Mouse (Mus musculus): ENCODE results near the gene Tmem97.

DNA sequence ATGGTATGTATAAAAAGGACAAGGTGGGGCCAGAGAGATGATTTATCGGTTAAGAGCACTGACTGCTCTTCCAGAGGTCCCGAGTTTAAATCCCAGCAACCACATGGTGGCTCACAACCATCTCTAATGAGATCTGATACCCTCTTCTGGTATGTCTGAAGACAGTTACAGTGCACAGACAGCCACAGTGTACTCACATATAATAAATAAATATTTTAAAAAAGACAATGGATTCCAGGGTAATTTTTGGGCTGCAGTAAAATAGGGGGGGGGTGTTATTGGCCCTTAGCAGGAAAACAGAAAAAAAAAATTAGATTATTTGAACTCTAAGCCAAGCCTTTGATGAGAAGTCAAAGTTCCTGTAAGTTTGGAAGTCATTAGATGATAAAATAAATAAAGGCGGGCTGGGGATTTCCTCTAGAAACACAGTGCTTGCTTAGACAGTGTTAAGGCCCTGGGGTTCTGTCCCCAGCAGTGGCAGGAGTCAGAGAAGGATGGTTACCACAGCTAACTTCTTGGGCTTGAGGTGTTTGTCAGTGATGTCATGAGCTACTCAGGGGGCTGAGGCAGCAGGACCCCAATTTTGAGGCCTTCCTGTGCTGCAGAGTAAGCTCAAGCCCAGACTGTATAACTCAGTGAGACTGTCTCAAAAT, 48.3 kb upstream of the Tmem97 start:
- TF ChIP-seq POLR2A (IDR thresholded peaks at IDR 0.05; ENCODE audit: extremely low read depth, insufficient read depth, low read length): no peak
- no peak for TF ChIP-seq CTCF (IDR thresholded peaks at IDR 0.05; ENCODE audit: low read depth, low read length)

Data from liver, adult 2 months (tissue).